Mouse (Mus musculus): ENCODE measurements around the gene Dnajb12.
A peak's percentile ranks its signal among the peaks of the same experiment; 100 is the strongest.

Gene Dnajb12

DNA sequence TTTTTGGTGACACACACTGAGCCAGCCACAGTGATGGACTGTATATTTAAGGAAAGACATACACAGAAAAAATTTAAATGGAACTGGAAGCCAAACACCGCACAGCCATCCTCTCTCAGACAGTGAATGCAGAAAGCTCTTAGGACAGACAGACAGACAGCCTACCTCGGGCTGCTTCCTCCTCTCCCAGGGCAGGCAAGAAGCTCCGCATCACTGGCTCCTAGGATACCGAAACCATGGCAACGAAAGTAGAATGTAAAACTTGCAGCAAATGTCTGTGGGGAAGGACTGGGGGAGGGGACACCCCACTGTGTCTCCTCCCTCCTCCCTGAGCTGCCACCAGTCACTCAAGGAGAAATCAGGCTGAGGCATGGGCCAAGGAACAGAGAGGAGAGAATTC, 18.2 kb downstream of the Dnajb12 start:
- peak; percentile 75 for DNase-seq (ENCODE audit: extremely low spot score)

GRCm38 (mm10) chr10:59898180-59898778, 18.9 kb downstream of the Dnajb12 start:
- DNase-seq (ENCODE audit: extremely low spot score), result no peak

GRCm38 (mm10) chr10:59898935-59899334, 19.6 kb downstream of the Dnajb12 start:
- DNase-seq (ENCODE audit: extremely low spot score), result no peak

DNA sequence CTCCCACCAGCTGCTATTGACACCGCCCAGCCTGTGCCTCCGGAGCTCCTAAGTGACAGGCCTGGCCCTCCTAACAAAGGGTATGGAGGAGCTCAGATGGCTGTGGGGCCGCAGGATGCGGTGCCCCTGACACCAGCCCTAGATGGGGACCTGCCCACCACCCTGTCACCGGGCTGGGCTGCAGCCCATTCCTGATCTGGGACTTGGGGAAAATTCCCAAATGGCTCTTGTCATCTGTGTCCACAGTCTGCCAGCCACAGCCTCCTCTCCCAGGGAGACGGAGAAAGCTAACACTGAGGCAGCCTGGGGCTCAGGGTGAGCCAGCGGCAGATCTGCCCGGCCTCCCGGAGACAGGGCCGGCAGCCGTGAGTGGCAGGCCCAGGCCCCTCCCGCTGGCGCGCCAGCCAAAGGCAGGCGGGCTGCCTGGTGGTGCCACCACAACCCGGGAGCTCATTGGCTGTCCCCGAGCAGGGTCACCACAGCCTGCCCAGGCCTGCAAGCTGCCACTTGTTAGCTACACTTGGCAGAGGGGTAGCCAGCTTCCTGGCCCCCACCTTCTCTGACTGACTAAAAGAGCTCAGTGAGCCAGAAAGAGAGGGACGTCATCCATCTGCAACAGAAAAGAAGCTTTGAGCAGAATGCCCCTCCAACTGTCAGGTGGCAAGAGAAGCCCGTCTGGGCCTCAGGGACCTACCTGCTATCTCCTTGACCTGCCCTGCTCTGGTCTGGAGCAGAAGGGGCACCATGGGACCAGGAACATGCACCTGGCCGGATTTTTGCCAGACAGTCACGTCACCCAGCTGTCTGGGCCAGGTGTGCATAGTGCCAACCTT, 20.2 kb downstream of the Dnajb12 start:
- DNase-seq (ENCODE audit: extremely low spot score), result peak; percentile 85

DNA sequence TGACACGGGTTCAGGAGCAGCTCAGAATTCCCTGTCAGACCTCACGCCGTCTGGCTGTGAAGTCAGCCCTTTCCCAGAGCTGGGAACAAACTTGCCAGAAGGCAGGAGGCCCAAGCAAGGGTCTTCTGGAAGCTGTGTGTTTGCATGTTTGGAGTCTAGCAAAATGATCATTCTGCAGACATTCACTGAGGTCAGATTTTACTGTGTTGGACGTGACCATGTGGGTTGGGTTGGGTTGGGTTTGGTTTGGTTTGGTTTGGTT, 20.7 kb downstream of the Dnajb12 start:
- no peak for DNase-seq (ENCODE audit: extremely low spot score)

DNA sequence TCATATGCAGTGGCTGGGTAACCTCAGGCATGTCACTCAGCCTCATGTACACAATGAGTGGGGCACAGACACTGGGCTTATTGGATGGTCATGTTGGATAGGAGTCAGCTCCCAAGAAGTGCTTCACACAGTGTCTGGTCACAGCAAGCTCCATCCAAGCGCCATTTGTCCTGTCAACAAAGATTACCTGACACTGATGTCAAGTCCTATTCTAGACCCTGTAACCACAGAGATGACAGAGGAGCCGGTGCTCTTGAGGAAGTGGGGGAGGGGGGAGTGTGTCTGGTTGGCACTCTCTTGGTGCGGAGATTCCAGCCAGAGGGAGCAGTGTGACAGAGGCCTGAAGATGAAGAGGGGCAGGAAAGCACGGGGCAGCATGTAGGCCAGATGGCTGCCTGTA, 21.6 kb downstream of the Dnajb12 start:
- no peak for DNase-seq (ENCODE audit: extremely low spot score)

DNA sequence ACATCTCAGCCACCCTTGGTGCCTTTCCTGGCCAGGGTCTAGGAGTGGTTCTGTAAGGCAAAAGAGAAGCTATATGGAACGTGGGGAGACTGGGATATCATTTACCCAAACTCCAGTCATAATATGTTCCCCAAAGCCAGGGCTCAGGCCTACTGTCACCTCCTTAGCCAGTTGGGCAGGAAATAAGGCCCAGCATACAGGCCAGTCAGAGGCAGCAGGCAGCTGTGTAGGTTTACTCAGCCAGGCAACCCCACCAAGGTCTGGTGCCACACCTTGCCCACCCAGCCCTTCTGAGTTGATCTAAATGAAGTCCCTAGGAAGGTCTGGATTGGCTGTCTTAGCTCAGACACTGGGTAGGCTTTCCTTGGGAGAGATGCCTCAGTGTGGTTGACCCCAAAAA, 22.1 kb downstream of the Dnajb12 start:
- DNase-seq (ENCODE audit: extremely low spot score), result no peak

- DNase-seq (ENCODE audit: extremely low spot score), result no peak
Observed at GRCm38 (mm10) chr10:59901986-59902605, 22.7 kb downstream of the Dnajb12 start.

GRCm38 (mm10) chr10:59902606-59902990, 23.2 kb downstream of the Dnajb12 start:
- DNase-seq (ENCODE audit: extremely low spot score), result no peak

- no peak for DNase-seq (ENCODE audit: extremely low spot score)
Observed at GRCm38 (mm10) chr10:59903170-59903569, 23.8 kb downstream of the Dnajb12 start.

DNA sequence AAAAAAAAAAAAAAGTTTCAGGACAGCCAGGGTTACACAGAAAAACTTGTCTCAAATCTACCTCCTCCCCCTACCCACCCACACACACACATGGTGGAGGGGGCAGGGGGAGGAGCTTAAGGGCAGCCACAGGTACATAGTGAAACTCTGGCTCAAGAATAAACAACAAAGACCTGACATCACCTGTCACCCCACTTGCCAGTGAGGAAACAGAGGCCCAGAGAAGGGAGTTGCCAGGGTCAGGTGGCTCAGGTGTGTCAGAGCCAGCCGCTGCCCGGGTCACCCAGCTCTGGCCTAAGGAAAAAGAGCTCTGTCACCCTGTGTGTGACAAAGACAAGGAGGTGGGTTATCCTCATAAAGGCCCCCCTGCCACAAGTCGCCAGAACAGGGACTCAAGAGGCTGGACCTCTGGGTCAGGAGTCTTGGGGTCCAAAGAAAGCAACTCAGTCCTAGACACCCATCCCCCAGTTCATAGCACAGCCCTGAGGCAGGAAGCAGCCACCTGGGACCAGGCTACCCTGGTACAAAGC, 27.8 kb downstream of the Dnajb12 start:
- no peak for DNase-seq (ENCODE audit: extremely low spot score)

GRCm38 (mm10) chr10:59907695-59908299, 28.4 kb downstream of the Dnajb12 start:
- no peak for DNase-seq (ENCODE audit: extremely low spot score)

- DNase-seq (ENCODE audit: extremely low spot score), result no peak
Observed at GRCm38 (mm10) chr10:59908776-59909315, 29.5 kb downstream of the Dnajb12 start.

DNA sequence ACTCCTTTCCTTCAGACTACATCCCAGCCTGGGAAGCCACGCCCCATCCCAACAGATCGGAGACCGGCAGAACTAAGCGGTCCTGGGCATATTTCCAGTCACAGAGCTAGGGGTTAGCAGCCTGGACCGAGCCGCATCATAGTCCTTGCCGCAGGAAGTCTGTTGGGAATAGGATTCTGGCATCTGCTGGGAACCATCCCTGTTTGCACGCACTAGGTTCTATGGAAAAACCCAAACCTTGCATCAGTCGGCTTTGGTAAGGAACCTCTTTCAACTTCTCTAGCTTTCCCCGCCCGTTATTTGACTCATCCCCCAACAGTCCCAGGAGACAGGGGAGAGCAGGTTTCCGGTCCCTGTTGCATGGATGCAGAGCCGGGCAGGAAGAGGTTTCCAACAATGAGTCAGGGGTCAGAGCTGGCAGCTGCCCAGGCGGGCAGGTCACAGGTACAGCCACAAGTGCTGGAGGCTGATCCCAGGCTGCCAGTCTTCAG, 30.0 kb downstream of the Dnajb12 start:
- DNase-seq (ENCODE audit: extremely low spot score), result peak; percentile 57

DNA sequence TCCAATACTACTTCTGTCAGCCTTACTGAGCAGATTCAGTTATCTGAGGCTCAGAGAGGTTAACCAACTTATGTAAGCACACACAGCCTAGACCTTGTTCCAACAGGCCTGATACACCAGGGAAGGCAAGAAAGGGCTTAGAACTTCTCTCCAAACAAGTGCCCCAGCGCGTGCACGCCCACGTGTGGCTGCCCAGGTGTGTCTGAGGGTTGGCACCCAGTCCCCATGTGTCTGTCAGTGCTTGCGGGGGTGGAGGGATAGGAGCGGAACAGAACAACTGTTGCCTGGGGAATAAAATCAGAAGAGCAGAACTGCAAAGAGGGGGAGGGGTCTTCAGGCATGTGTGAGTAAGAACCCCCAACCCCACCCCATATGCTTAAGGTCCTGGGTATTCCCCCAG, 31.7 kb downstream of the Dnajb12 start:
- DNase-seq (ENCODE audit: extremely low spot score), result no peak

DNA sequence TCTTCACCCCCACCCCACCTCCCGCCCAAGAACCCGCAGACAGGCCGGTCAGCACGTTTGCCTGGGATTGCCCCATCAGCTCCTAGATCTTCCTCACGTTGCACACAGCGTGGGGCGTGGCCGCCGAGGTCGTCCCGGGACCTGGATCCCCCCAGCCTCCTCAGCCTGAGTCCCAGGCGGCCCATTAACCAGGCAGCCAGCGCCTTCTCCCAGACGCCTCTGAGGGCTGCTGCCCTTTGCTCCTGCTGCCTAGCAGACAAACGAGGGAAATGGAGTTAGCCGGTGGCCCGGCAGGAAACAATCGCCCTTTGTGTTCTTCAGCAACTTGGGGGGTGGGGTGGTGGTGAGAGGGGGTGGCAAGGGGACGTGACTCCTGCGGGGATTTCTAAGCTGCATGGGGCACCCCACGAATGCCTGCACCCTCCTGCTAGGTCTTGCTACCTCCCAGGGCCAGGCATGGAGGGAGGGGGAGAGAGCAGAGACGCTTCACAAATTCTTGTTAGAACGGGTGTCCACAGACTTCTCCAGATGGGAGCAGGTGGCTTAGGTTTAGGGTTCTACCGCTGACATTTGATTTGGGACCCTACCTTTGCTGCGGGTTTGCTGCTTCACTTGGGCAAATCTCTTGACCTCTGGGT, 32.3 kb downstream of the Dnajb12 start:
- DNase-seq (ENCODE audit: extremely low spot score), result peak; percentile 72

DNA sequence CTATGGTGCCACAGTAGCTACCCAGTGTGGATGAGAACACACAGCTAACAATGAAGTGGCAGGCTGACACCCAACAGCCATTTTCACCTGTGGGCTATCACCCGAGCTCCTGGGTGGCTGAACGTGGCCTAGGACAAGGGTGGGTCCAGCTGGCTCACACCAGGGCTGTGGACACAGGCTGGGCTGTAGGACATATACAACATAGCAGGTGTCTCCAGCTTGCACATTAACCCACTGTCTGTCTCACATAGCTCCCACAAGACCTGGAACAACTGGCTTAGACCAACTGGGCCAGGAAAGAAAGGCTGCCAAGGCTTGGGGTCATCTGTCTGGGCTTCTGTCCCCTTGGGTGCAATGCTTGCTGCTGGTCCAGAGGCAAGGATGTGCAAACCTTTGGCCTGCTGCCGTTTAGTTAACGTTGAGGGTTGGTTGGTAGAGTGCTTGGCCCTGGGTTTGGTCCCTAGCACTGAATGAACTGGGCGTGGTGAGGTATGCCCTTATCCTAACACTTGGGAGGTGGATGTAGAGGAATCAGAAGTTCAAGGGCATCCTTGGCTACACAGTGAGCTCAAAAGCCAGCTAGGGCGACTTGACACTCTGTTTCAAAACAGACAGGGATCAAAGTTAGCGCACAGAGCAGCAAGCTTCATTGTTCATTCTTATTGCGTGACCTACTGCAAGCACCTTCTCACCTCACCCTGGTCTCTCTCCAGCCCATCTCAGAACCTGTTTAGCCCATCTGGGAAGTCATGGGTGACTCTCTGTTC, 36.0 kb downstream of the Dnajb12 start:
- no peak for DNase-seq (ENCODE audit: extremely low spot score)

- no peak for DNase-seq (ENCODE audit: extremely low spot score)
Observed at GRCm38 (mm10) chr10:59916159-59916558, 36.8 kb downstream of the Dnajb12 start.

DNA sequence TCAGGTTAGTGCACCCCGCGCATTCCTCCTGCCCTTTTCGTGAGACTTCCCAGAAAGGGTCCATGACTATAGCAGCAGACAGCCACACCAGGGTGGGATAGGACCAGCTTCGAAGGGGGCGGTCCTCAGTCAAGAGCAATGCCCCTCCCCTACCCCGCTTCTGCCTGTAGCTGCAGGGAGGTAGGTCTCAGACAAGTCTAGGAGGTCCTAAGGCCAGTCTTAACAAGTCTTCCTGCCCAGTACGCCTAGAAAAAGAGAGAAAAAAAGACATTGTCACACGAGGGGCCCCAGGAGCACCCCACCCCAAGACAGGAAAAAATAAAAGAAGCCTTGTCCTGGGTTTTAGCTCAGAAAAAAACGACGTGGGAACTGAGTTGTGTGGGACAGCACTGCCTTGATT, 37.3 kb downstream of the Dnajb12 start:
- peak; percentile 80 for DNase-seq (ENCODE audit: extremely low spot score)

GRCm38 (mm10) chr10:59918111-59918510, 38.8 kb downstream of the Dnajb12 start:
- DNase-seq (ENCODE audit: extremely low spot score), result no peak

All from embryo, embryonic 9.5 days (tissue).